Mouse (Mus musculus) granulocyte monocyte progenitor cell, adult 5-6 weeks (primary cell): ENCODE data around the gene Dpf3. TPM values are rescaled to one million over a fixed set of nuclear protein-coding genes. Genes with fewer than 3 reads are reported as not detected.

Experiments
- ATAC-seq: replicated peaks from 2 replicates; pipeline ENCODE4 v1.8.0; 2016; ENCODE audit warnings: mild to moderate bottlenecking, moderate TSS enrichment, inconsistent platforms; ENCODE audit not compliant: poor library complexity, severe bottlenecking
- total RNA-seq, 2 experiments: library from RNA; stranded (forward) in 1 of 2; stranded (reverse) in 1 of 2; fragments of 200-712, 200-1000 nt in 1 of 2; fragments of >200 nt in 1 of 2; fragmentation: Nextera tagmentation in 1 of 2; gene quantifications; 2 replicates each; pipeline ENCODE4 v1.2.3; 2014 to 2017

Dpf3 gene
- total RNA-seq (2014; fragmentation: Nextera tagmentation): not detected in 2 replicates
- 0.31 and 2.2 TPM in 2 replicates for total RNA-seq (2017)

DNA sequence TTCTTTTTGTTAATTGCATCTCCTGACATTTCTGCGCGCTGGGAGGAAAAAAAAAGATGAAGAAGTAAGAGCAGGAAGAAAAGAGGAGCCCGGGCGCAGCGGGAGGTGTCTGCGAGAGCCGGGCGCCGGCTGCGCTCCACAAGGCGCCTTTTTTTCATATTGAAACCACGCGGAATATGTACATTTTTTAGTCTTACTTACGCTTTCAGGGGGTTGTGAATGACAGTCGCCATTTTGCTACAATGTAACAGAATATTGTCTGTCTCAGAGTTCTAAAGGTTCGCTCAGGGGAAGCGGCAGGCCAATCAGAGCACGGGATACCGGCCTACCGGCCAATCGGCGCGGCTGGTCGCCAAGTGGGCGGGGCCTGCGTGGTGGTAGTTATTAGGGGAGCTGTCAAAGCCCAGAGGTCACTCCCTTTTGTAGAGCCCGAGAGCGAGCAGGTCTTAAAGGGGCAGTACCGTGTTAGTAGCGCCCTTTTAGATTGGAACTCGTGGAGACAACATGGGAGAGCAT, at the start of gene Dpf3:
Gene Dpf3 (minus strand): TSS at position 241 of the 516 bp plus-strand sequence.
- peak; percentile 89 for ATAC-seq

DNA sequence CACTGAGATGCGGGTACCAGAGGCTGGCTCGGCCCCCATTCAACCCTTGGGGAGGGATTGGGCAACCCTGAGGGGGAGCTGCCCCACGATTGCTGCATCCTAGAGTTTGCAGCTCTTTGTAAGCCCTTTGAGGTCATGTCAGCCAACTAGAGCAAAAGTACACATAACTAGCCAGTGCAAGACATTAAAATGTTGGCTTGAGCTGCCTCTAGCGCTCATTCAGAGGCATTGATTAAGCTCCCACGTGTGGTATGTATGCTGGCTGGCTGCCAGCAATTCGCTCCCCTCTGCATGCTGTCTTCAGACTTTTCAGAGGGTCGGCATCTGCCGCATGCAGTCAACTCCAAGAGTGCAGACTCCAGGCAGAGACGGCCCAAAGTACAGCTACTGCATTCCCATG, 48.5 kb upstream of the Dpf3 start:
- ATAC-seq: no peak

- no peak for ATAC-seq
Measured at GRCm38 (mm10) chr12:83535428-83535827, 47.9 kb upstream of the Dpf3 start.

GRCm38 (mm10) chr12:83534190-83534589, 46.7 kb upstream of the Dpf3 start:
- no peak for ATAC-seq

GRCm38 (mm10) chr12:83532966-83533365, 45.5 kb upstream of the Dpf3 start:
- ATAC-seq: no peak

- ATAC-seq: no peak
Measured at GRCm38 (mm10) chr12:83531992-83532391, 44.5 kb upstream of the Dpf3 start.

- ATAC-seq: no peak
Measured at GRCm38 (mm10) chr12:83528665-83529064, 41.1 kb upstream of the Dpf3 start.

DNA sequence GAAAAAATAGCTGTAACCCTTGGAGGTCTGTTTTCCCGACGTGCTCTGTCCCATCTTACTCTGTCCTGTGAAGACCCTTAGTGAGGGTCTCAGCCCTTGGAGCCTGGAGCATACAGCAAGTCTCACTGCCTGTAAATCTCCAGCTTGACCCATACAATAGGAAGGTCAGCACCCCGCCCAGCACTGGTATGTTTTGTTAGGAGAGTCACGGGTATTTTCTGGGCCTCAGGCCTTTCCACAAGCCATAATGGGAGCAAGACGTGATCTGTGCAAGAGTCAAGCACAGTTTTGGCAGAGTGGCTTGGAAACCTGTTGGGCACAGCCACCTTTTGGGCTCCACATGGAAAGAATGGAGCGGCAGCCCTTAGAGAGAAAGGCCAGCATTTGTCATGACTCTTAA, 40.3 kb upstream of the Dpf3 start:
- ATAC-seq: no peak

GRCm38 (mm10) chr12:83525822-83526544, 38.5 kb upstream of the Dpf3 start:
- ATAC-seq: no peak

DNA sequence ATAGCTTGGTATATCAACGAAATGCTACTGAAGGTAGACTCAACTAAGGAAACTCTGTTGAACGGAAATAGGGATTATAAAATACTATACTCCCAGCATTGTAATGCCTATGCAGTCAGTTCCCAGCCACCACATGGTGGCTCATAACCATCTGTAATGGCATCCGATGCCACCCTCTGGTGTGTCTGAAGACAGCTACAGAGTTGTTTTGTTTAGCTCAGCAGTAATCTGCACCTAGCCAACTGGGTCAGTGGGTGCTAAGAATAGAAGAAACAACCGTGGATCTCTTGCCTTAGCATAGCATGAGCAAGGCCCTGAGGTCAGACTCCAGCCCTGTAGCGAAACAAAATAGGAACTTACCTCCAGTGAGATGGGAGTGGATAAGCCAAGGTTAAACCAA, 36.8 kb upstream of the Dpf3 start:
- no peak for ATAC-seq

- ATAC-seq: no peak
Measured at GRCm38 (mm10) chr12:83523892-83524291, 36.4 kb upstream of the Dpf3 start.

DNA sequence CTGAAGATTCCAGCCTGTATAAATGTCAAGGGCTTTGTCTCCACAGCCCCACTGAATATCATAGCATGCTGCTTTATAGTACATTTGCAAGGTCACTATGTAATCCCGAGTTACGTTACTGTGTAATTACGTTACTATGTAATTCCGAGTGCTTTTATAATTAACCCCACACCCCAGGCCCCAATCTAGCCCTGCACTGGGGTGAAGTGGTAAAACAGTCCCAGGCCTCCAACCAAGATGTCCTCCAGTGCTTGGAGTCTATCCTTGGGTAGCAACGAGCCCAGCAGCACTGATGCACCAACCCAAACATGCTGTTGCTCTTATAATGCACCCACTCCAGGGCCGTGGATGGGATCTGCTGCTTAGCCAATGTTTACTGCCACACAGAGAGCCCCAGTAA, 35.5 kb upstream of the Dpf3 start:
- ATAC-seq: no peak

GRCm38 (mm10) chr12:83521083-83521482, 33.6 kb upstream of the Dpf3 start:
- ATAC-seq: no peak

DNA sequence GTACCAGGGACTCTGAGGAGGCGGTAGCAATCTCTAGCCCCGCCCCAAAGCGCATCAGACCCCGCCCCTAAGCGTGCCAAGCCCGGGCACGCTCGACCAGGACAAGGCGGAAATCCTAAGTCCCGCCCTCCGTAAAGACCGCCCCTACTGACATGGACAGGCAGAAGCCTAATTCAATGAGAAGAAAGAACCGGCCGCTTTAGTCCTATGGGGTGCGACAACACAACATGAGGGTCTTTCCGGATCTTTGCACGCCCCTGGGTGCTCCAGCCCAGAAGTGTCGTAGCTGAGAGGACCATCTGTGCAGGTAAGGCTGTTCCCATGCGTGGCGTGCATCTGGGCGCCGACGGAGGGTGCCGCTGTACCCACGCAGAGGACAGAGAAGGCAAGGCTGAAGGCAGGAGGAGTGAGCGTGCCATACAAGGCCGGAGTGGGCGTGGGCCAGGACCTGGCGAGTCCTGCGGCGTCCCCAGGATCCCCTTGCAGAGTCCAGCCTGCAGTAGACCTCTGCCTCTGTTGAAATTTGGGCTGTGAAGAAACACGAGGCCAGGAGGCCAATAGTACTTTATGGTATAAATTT, 32.9 kb upstream of the Dpf3 start, which contains the start of gene Dcaf4:
Gene Dcaf4 (plus strand): TSS at position 156 of the 580 bp plus-strand sequence.
- ATAC-seq: peak; percentile 95

DNA sequence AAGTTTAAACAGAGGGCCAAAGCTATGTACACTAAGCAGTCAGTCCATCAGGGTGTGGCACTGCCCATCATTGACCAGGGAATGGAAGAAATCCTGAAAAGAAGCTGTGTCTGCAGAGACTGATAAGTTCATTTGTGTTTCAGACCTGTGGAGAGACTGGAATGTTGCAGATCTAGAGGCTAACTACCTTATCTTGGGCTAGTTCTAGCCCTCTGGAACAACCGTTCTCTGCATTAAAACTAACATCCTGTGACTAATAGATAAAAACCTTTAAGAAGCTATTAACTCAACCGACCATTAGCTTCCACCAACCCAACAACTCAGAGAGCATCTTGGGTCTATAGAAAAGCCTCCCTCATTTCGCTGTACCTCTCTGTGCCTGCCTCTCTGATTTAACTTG, 30.1 kb upstream of the Dpf3 start:
- no peak for ATAC-seq

GRCm38 (mm10) chr12:83514216-83514615, 26.7 kb upstream of the Dpf3 start:
- no peak for ATAC-seq

DNA sequence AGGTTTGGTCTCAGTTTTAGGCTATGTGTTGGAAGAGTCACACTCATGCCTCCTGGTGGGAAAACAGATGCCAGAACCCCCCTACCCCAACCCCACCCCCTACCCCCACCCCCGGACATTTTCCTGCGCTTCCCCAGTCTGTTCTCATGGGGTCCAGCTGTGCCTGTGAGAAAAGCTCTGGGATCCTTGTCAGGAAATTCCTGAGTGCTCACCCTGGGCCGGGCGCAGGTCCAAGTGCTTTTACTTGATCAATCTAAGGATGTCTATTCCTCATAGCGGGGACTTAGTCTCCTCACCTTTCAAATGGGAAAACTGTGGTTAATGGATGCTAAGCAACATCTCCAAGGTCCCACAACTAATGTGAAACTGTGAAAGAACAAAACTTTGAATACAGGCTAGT, 25.7 kb upstream of the Dpf3 start:
- ATAC-seq: no peak

GRCm38 (mm10) chr12:83512783-83513182, 25.3 kb upstream of the Dpf3 start:
- no peak for ATAC-seq

DNA sequence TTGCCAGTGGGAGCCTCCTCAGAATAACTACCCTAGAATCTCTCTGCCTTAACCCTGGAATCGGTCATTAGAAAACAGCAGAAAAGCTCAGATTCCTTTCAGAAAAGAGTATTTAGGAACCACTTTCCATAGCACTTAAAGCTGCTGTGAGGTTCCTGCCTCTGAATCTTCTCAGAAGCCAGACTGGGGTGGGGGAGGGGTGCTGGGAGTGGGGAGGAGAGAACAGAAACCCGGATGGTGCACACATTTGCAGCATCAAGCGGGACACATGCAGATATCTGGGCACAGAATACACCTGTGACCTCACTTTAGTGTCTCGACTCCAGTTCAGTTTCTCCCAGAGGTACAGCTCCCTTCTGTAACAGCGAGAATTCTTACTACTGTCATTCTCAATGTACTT, 23.1 kb upstream of the Dpf3 start:
- ATAC-seq: no peak

GRCm38 (mm10) chr12:83506543-83506942, 19.0 kb upstream of the Dpf3 start:
- no peak for ATAC-seq

- peak; percentile 65; the same call in 1 of the 2 replicates for ATAC-seq
Measured at GRCm38 (mm10) chr12:83502190-83502589, 14.7 kb upstream of the Dpf3 start.

DNA sequence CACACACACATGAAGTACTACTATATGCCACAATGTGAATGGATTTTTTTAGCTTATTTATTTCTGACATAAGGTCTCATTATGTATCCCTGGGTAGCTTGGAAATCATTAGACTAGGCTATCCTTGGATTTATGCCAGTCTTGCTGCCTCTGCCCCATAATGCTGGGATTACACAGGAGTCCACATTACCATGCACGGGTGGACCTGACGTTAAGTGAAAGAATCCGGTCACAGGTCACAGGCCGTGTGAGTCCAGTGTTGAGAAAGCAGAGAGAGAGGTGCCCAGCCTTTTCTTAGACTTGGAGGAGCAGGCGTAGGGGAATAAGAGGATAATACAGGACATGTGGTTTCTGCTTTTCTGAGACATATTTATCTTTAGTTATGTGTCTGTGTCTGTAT, 11.7 kb upstream of the Dpf3 start:
- ATAC-seq: no peak
